Mouse (Mus musculus) bone marrow macrophage, adult 2 months (primary cell): ENCODE measurements at regions not wholly inside any gene's neighbourhood (a gene's known extent, or its start where the extent isn't known, plus 50 kb on each side); places are given as distances from the start of the nearest gene placed in this dataset.

Source experiments
- CTCF ChIP-seq: IDR thresholded peaks from 2 replicates; pipeline ENCODE4 v1.5.1; 2012; ENCODE audit warnings: low read depth, mild to moderate bottlenecking, low read length, moderate library complexity
- POLR2A ChIP-seq: IDR thresholded peaks from 2 replicates; pipeline ENCODE4 v1.6.1; 2012; ENCODE audit warnings: mild to moderate bottlenecking, low read depth, low read length, borderline replicate concordance

DNA sequence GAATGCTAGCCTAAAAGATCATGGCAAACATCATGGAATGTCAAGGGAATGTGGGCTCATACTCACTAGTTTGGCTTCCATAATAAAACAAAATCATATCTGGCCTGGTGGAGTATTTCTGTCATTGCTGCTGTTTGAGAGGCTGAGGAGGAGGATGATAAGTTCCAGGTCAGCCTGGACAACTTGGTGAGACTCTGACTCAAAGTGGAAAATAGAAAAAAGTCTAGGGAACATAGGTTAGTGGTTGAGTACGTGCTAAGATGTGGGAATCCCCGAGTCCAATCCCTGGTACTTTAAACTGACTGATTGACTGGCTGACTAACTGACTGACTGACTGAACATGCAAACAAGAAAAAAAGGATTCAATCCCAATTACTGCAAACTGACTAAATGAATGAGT is 103.2 kb upstream of the Fn1 start:
- no peak for TF ChIP-seq CTCF
- no peak for TF ChIP-seq POLR2A
